Mouse (Mus musculus) cortical plate, adult 2 months (tissue): ENCODE data around the gene Pkd1l1.

ENCODE experiments used
- CTCF ChIP-seq: fragments of 200-500 bp; IDR thresholded peaks from 2 replicates; pipeline ENCODE4 v1.5.1; 2011; ENCODE audit warnings: mild to moderate bottlenecking, control low read depth, low read length; ENCODE audit not compliant: insufficient read depth; ENCODE audit errors: extremely low read depth
- POLR2A ChIP-seq: fragments of 200-500 bp; IDR thresholded peaks from 2 replicates; pipeline ENCODE4 v1.6.1; 2011; ENCODE audit warnings: mild to moderate bottlenecking, low read length, control low read depth; ENCODE audit not compliant: insufficient read depth; ENCODE audit errors: extremely low read depth

DNA sequence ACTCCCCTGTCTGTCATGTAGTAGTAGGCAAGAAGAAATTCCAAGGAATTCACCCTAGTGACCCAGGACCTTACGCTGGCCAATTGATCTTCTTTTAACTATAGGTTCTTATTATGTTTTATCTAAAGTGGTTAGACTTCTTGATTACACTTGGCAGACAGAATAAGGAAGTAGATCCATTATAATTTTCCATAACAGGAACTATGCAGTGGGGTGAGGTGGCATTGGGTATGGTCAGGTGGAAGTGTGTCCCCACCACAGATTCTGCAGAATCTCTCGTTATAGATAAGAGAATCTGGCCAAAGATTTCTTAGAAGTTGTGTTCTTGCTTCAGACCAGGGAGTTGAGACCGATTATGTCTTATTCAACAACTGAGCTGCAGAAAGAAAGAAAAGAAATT lies 185.5 kb downstream of the Pkd1l1 start:
- TF ChIP-seq CTCF (no peak), POLR2A (no peak)
